Mouse (Mus musculus): ENCODE measurements around the gene Numbl.

Numbl gene

GRCm38 (mm10) chr7:27258205-27258899 is at the start of gene Numbl:
TSS of gene Numbl (plus strand) at chr7:27258433.
- DNase-seq, result peak; percentile 100

- no peak for DNase-seq
Observed at GRCm38 (mm10) chr7:27212626-27213025, 45.6 kb upstream of the Numbl start.

- no peak for DNase-seq
Observed at GRCm38 (mm10) chr7:27218586-27218985, 39.6 kb upstream of the Numbl start.

- DNase-seq, result peak; percentile 29
Observed at GRCm38 (mm10) chr7:27219937-27220336, 38.3 kb upstream of the Numbl start.

- DNase-seq, result no peak
Observed at GRCm38 (mm10) chr7:27221939-27222338, 36.3 kb upstream of the Numbl start.

- no peak for DNase-seq
Observed at GRCm38 (mm10) chr7:27222538-27222937, 35.7 kb upstream of the Numbl start.

GRCm38 (mm10) chr7:27224877-27225575 is 33.2 kb upstream of the Numbl start:
- DNase-seq, result no peak

- no peak for DNase-seq
Observed at GRCm38 (mm10) chr7:27227276-27227675, 31.0 kb upstream of the Numbl start.

- peak; percentile 22 for DNase-seq
Observed at GRCm38 (mm10) chr7:27227676-27228075, 30.6 kb upstream of the Numbl start.

- peak; percentile 94 for DNase-seq
Observed at GRCm38 (mm10) chr7:27228281-27228821, 29.9 kb upstream of the Numbl start, which contains the start of gene Itpkc. TSS of gene Itpkc (minus strand) at chr7:27228661.

- DNase-seq, result no peak
Observed at GRCm38 (mm10) chr7:27228865-27229264, 29.4 kb upstream of the Numbl start.

- DNase-seq, result peak; percentile 56
Observed at GRCm38 (mm10) chr7:27230781-27231180, 27.5 kb upstream of the Numbl start.

GRCm38 (mm10) chr7:27231693-27232331 is 26.4 kb upstream of the Numbl start:
- DNase-seq, result no peak

GRCm38 (mm10) chr7:27232781-27233281 is 25.4 kb upstream of the Numbl start, which contains the start of gene Coq8b:
TSS of gene Coq8b (plus strand) at chr7:27233023.
- DNase-seq, result peak; percentile 95

GRCm38 (mm10) chr7:27233300-27233699 is 24.9 kb upstream of the Numbl start:
- no peak for DNase-seq

GRCm38 (mm10) chr7:27235726-27236125 is 22.5 kb upstream of the Numbl start:
- no peak for DNase-seq

- DNase-seq, result no peak
Observed at GRCm38 (mm10) chr7:27237527-27237926, 20.7 kb upstream of the Numbl start.

GRCm38 (mm10) chr7:27238568-27238967 is 19.7 kb upstream of the Numbl start:
- no peak for DNase-seq

GRCm38 (mm10) chr7:27243211-27243610 is 15.0 kb upstream of the Numbl start:
- DNase-seq, result no peak

GRCm38 (mm10) chr7:27244088-27244487 is 14.1 kb upstream of the Numbl start:
- DNase-seq, result peak; percentile 41

- peak; percentile 39 for DNase-seq
Observed at GRCm38 (mm10) chr7:27249146-27249545, 9.1 kb upstream of the Numbl start.

GRCm38 (mm10) chr7:27249928-27250327 is 8.3 kb upstream of the Numbl start:
- no peak for DNase-seq

- DNase-seq, result peak; percentile 64
Observed at GRCm38 (mm10) chr7:27251946-27252345, 6.3 kb upstream of the Numbl start.
